Mouse (Mus musculus) hindbrain, postnatal 0 days (tissue): Measurements from ENCODE around the gene Tmem201. TPM values are rescaled to one million over a fixed set of nuclear protein-coding genes. Genes with fewer than 3 reads are reported as not detected.
"Not testable (repeated sequence)": the region's sequence is repeated elsewhere in the genome, so short reads cannot be mapped to it uniquely, and the experiment has no call there.

Source experiments
- ATAC-seq: fragments of 200-750 bp; cut with Nextera tagmentation; 2 replicates; pipeline ENCODE4 v1.8.0; 2017; ENCODE audit warnings: mild to moderate bottlenecking, moderate TSS enrichment, moderate library complexity
- DNase-seq: peaks from one replicate; pipeline ENCODE4 v3.0.0-alpha.2; 2015; ENCODE audit warnings: low spot score
- H3K27ac ChIP-seq: fragments of 300-500 bp; sonication (generic); 2 replicates; pipeline ENCODE4 v1.5.1; 2014; ENCODE audit warnings: mild to moderate bottlenecking
- H3K27me3 ChIP-seq: fragments of 300-500 bp; sonication (generic); 2 replicates; pipeline ENCODE4 v1.6.1; 2014; ENCODE audit warnings: low read length, mixed read lengths; ENCODE audit not compliant: insufficient read depth
- H3K36me3 ChIP-seq: fragments of 300-500 bp; sonication (generic); 2 replicates; pipeline ENCODE4 v1.6.1; 2014; ENCODE audit warnings: low read length, mixed read lengths; ENCODE audit not compliant: insufficient read depth
- H3K4me1 ChIP-seq: fragments of 300-500 bp; sonication (generic); 2 replicates; pipeline ENCODE4 v1.6.1; 2014; ENCODE audit warnings: antibody characterized with exemption, low read length, mixed read lengths; ENCODE audit not compliant: insufficient read depth
- H3K4me2 ChIP-seq: fragments of 300-500 bp; sonication (generic); 2 replicates; pipeline ENCODE4 v1.6.1; 2014; ENCODE audit warnings: low read depth, mild to moderate bottlenecking, low read length, moderate library complexity, mixed read lengths
- H3K4me3 ChIP-seq: fragments of 300-500 bp; sonication (generic); 2 replicates; pipeline ENCODE4 v1.5.1; 2014; ENCODE audit warnings: low read length
- H3K9ac ChIP-seq: fragments of 300-500 bp; sonication (generic); replicated peaks from 2 replicates; pipeline ENCODE4 v1.6.1; 2014; ENCODE audit warnings: mild to moderate bottlenecking, low read length, moderate library complexity, mixed read lengths
- H3K9me3 ChIP-seq: fragments of 300-500 bp; sonication (generic); 2 replicates; pipeline ENCODE4 v1.6.1; 2016; ENCODE audit warnings: low read length, mixed read lengths
- CTCF ChIP-seq: IDR thresholded peaks from 2 replicates; pipeline ENCODE4 v1.5.1; 2016; ENCODE audit warnings: antibody characterized with exemption, control low read depth, low read depth
- WGBS: fragments of 180-500 bp; shearing (Covaris S2); extraction: QIAGEN DNeasy Blood & Tissue Kit; methylation state at CpG from one replicate; pipeline ENCODE4 v1.1.7; 2014; 5-methylcytosine and 5-hydroxymethylcytosine counted together
- polyA plus RNA-seq: library from polyadenylated mRNA; unstranded; fragments of >200 nt; fragmentation: Nextera tagmentation; extraction: Ambion mirVana; gene quantifications from 2 replicates; pipeline ENCODE4 v1.2.1, GENCODE M21; 2015
- total RNA-seq: library from RNA; depleted of rRNA; stranded (reverse); fragments of >200 nt; gene quantifications from 2 replicates; pipeline ENCODE4 v1.2.3, GENCODE M21; 2014

The Tmem201 gene
- total and polyA plus RNA-seq, 2 experiments from 2014 or later = 44.7 to 69.8 TPM

DNA sequence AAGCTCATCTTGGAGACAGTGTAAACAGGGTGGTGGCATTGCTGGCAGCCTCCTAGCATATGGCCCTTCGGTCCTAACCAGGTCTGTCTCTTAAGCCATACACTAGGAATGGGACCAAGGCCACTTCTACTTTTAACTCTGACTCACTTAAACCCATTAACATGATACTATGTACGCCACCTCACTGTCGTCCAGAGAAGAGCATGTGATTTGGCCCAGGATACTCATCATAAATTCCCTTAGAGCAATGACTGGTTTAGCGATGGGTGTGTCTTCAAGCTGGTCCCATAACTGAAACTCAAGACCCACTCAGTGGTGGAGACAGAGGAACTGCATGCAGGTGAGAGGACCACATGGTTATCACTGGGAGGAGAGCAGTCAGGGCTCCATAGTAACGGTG is 27.4 kb upstream of the Tmem201 start:
- Histone ChIP-seq H3K36me3 (no peaks in the 10 kb centered on the region; the same call in 1 of the 2 replicates), H3K4me3 (no peak overlapping the region), H3K9ac (no peak overlapping the region), H3K9me3 (no peaks in the 10 kb centered on the region), H3K4me2 (no peak overlapping the region), H3K27me3 (no peaks in the 10 kb centered on the region), H3K4me1 (no peaks in the 10 kb centered on the region), H3K27ac (no peak overlapping the region)
- no peak for ATAC-seq
- 94% methylated on average over 5 of the region's 5 CpGs for WGBS
- DNase-seq = no peak
- no peak for TF ChIP-seq CTCF

DNA sequence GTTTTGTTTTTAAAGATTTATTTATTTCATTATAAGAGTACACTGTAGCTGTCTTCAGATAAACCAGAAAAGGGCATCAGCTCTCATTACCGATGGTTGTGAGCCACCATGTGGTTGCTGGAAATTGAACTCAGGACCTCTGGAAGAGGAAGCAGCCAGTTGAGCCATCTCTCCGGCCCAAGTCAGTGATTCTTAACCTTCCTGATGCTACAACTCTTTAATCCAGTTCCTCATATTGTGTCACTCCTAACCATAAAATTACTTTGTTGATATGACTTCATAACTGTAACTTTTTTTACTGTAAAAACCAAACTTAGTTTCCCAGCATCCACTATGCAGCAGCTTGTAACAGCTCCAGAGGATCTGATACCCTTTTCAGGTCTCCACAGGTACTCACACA is 25.5 kb upstream of the Tmem201 start:
- H3K4me2 ChIP-seq = no peak overlapping the region
- DNase-seq (no peak), ATAC-seq (no peak)
- no peak for TF ChIP-seq CTCF
- no peaks in the 10 kb centered on the region; the same call in 1 of the 2 replicates for H3K36me3 ChIP-seq
- H3K4me1 ChIP-seq = no peaks in the 10 kb centered on the region
- H3K9ac ChIP-seq = no peak overlapping the region
- no peaks in the 10 kb centered on the region for H3K9me3 ChIP-seq
- no peak overlapping the region for H3K27ac ChIP-seq
- H3K27me3 ChIP-seq = no peaks in the 10 kb centered on the region
- WGBS = 86% methylated on average over 2 of the region's 2 CpGs
- H3K4me3 ChIP-seq = no peak overlapping the region

DNA sequence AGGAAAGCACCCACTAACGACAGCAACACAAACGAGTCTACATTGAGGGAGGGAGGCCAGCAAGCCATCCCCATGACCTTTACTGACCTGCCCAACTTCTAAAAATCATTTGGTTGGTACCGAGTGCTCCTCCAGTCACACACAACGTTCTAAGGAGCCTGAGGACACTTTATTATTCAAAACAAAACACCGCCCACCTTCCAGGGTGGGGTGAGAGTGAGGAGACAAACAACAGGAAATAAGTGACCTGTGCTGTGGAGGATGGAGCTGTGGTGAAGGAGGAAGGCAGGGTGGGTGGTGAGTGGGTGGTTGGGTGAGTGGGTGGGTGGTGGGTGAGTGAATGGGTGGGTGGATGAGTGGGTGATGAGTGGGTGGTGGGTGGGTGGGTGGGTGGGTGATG is 21.7 kb upstream of the Tmem201 start:
- 71% methylated on average over 5 of the region's 5 CpGs for WGBS
- Histone ChIP-seq H3K9ac (no peak overlapping the region), H3K4me2 (no peak overlapping the region), H3K9me3 (no peaks in the 10 kb centered on the region), H3K27ac (no peak overlapping the region), H3K4me1 (no peaks in the 10 kb centered on the region), H3K36me3 (peaks cover 5% of the 10 kb centered on the region), H3K4me3 (no peak overlapping the region), H3K27me3 (no peaks in the 10 kb centered on the region)
- ATAC-seq (no peak), DNase-seq (no peak)
- TF ChIP-seq CTCF = no peak

DNA sequence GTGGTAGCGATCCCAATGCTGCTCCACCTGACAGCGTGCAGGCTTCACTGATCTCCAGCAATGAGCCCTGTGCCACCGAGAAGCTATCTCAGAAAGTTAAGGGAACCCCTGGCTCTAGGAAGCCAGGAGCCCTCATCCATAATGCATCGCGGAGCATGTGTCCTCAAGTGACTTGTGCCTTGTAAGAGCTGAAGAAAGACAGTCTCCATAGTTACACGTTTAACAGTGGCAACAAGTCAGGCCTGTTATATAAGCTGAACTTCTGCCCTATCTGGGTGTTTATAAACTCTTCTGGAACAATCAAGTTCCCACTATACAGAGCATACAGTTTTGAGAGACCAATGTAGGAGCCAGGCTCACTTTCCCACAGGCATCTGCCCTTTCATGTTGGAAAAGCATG is 20.6 kb upstream of the Tmem201 start:
- Histone ChIP-seq H3K9me3 (no peaks in the 10 kb centered on the region), H3K9ac (0 out of 2 replicates have a peak overlapping the region, but pooled peaks have one; percentile 1), H3K4me3 (no peak overlapping the region), H3K4me1 (no peaks in the 10 kb centered on the region), H3K27me3 (no peaks in the 10 kb centered on the region), H3K27ac (no peak overlapping the region), H3K36me3 (peaks cover 5% of the 10 kb centered on the region), H3K4me2 (no peak overlapping the region)
- no peak for DNase-seq
- no peak for ATAC-seq
- TF ChIP-seq CTCF = no peak
- WGBS = 60% methylated on average over 6 of the region's 6 CpGs

DNA sequence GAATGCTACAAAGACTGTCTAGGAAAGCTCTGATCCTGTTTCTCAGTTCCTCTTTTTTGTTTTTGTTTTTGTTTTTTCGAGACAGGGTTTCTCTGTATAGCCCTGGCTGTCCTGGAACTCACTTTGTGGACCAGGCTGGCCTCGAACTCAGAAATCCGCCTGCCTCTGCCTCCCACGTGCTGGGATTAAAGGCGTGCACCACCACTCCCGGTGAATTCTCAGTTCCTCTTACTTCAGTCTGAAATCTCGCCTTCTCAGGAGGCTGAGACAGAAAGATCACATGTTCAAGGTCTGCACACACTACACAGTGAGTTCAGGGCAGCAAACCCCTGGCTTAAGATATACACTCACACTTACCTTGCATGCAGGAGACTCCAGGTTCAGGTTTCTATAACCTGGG is 18.7 kb upstream of the Tmem201 start:
- not testable (repeated sequence) for H3K36me3 ChIP-seq, H3K9me3 ChIP-seq, ATAC-seq, H3K27me3 ChIP-seq, H3K4me3 ChIP-seq, DNase-seq, H3K27ac ChIP-seq, H3K9ac ChIP-seq, H3K4me2 ChIP-seq, H3K4me1 ChIP-seq
- 86% methylated on average over 7 of the region's 7 CpGs for WGBS

DNA sequence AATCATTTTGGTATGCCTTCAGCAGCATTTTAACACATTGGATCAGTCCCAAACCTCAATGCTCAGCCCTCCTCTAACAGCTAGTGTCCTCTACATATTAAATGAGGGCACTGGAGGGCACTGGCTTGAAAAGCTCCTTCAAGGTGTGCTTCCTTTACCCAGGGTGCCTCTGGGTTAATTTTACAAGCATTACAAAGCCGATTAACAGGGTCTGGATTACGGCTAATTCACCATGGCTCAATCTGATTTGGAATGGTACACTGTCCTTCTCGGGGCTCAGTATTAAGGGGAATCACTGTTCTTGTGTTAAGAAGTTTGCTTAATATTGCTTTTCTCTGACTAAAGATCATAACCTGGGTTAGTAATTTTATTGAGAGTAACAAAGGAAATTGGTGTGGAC is 15.0 kb upstream of the Tmem201 start:
- H3K27ac ChIP-seq = no peak overlapping the region
- H3K4me2 ChIP-seq = no peak overlapping the region
- no peak for DNase-seq
- H3K4me1 ChIP-seq = no peaks in the 10 kb centered on the region
- H3K4me3 ChIP-seq = no peak overlapping the region
- no peak for TF ChIP-seq CTCF
- no peak overlapping the region for H3K9ac ChIP-seq
- H3K36me3 ChIP-seq = peaks cover 5% of the 10 kb centered on the region
- no peaks in the 10 kb centered on the region for H3K9me3 ChIP-seq
- WGBS = 39% methylated on average over 3 of the region's 3 CpGs
- no peaks in the 10 kb centered on the region for H3K27me3 ChIP-seq
- no peak for ATAC-seq

DNA sequence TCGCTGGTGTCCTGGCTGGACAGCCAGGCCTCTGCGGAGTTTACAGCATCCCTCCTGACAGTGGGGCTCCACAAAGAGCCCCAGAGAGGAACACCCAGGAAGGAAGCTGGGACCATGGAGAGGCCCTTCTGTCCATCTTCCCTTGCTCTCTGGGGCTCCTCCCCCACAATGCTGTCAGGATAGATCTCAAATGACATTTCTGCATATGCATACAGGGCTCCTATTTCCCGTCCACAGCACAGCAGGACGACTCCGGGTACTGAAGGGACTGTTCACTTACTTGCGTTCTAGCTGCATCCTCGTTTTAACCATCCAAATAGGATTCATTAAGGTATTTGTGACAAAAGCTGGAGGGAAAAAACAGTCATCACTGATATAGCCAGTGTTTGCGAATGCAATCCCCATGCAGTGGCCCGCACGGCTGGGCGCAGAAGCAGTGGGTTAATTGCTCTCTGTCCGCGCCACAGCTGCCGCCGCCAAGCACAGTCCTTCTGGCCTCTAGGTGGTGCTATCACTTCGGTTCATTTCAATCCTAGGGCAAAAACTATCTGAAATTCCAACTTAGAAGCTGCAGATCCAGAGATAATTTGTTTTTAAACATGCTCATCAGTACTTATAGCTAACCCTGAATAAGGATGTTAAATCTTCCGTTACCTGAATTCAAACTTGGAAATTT is 14.4 kb upstream of the Tmem201 start:
- 27% methylated on average over 17 of the region's 17 CpGs for WGBS
- ATAC-seq (peak; percentile 71; the same call in 1 of the 2 replicates), DNase-seq (peak; percentile 87)
- peak; percentile 85 for TF ChIP-seq CTCF
- peaks cover 5% of the 10 kb centered on the region for H3K36me3 ChIP-seq
- no peak overlapping the region for H3K27ac ChIP-seq
- no peak overlapping the region for H3K4me2 ChIP-seq
- no peak overlapping the region for H3K4me3 ChIP-seq
- no peak overlapping the region for H3K9ac ChIP-seq
- H3K4me1 ChIP-seq = no peaks in the 10 kb centered on the region
- H3K27me3 ChIP-seq = no peaks in the 10 kb centered on the region
- no peaks in the 10 kb centered on the region for H3K9me3 ChIP-seq
